Mouse (Mus musculus) splenic B cell, adult 2 months (primary cell): ENCODE measurements around the gene Taf1d.

Experiments
- DNase-seq: peaks from one replicate; pipeline ENCODE4 v3.0.0-alpha.2; 2011; ENCODE audit warnings: low read depth, low spot score
- H3K27me3 ChIP-seq: 2 replicates; pipeline ENCODE4 v1.6.1; 2012; ENCODE audit warnings: mild to moderate bottlenecking, low read length, moderate library complexity, mixed read lengths; ENCODE audit not compliant: control insufficient read depth, poor library complexity, insufficient read depth, severe bottlenecking
- H3K36me3 ChIP-seq: 2 replicates; pipeline ENCODE4 v1.6.1; 2012; ENCODE audit warnings: mild to moderate bottlenecking, low read length, moderate library complexity, mixed read lengths; ENCODE audit not compliant: control insufficient read depth, poor library complexity, insufficient read depth, severe bottlenecking

Gene Taf1d

DNA sequence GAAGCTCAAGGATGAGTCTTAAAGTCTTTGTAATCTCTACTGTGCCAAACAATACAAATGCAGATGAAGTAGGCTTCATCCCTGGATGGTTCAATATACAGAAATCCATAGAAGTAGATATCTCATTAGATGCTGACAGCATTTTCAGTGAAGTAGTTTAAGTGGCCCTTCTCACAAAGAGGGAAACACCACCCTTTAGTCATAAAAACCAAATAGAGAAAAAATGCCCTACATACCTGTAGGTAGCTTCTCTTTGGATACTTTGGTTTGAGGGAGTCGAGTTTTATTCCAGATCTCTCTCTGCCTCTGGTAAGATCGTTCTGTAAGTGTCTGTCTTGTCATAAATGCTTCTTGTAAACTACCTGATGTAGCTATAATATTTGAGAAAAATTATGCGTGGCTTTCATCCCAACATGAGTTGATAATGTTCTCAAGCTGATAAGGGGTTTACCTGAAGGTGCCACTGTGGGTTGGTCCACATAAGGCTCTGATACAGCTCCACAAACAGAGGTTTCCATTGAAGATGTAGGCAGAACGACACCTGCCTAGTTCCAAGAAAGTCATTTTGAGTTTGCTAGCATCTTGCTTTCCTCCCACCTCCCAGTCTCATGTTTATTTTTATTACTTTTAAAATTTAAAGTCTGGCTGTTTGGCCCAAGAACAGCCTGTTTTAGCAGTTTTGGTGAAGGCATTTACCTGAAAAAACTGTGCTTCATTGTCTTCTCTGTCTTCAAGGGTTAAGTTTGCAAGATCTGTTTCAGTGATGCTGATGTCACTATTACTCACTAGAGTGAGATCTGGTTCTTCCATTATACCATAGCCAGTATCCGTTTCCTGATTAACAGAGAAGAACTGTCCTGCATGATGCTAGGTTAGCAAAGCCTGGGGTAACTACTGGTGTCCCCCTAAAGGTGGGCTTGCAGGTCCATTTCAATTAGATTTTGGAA lies 11.5 kb downstream of the Taf1d start:
- Histone ChIP-seq H3K27me3 (no peaks in the 10 kb centered on the region), H3K36me3 (peaks cover 11% of the 10 kb centered on the region)
- no peak for DNase-seq

DNA sequence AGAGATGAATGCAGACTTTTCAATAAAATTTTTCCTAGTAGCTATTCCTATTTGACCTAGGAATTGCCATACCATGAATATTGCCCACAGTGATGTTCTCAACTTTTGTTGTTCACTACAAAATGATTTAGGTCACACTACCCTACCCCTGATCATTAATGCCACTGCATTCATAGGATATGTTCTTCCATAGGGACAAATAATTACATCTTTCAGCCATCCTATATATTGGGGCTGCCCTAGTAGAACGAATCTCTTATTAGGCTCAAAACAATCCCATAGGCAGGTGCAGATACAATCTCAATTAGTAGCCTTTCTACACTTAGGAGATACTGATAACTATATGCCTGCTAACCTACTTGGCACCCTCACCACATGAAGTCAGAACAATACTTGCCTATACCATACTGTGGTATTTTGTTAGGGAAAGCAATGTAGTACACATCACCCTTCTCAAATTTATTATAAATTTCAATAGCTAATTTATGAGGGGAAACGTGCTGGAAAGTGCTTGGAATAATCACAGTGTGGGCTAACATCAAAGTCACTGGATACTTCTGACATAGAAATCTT lies 12.2 kb downstream of the Taf1d start:
- no peak for DNase-seq
- H3K36me3 ChIP-seq, result peaks cover 11% of the 10 kb centered on the region
- H3K27me3 ChIP-seq, result no peaks in the 10 kb centered on the region

DNA sequence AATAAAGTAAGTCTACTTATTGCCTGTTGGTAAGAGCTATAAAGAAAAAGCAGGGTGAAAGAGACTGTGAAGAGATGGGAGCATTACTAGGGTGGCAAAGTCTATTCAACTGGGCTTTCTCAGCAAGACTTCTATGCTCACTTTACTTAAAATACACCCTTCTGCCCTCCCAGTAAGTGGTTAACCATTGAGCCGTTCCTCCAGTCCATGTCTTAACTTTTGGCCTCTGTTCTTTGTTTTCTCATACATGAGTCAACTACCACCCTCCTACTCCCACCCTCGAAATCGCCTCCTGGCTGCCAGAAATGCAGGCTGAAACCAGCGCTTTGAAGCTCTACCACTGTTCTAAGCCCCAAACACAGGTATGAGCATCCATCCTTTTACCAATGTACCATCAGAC lies 31.8 kb downstream of the Taf1d start:
- DNase-seq, result no peak
- Histone ChIP-seq H3K27me3 (no peaks in the 10 kb centered on the region), H3K36me3 (peaks cover 13% of the 10 kb centered on the region)

DNA sequence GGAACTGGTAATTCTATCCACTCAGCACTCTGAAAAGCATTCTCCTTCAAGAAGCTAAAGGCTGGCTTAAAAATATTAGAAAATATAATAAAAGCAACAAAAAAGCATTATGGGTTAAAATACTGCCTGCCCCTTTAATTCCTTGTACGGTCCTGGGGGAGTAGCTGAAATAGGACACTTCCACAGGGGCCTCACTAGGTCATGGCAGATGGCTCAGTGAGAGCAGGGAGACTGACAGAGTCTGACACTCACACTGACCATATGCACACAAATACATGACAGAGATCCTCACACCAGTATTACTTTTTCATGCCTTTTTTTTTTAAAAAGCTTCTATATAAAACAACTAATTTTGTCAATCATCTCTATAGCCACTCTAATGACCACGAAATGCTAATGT lies 43.9 kb downstream of the Taf1d start:
- no peaks in the 10 kb centered on the region for H3K27me3 ChIP-seq
- DNase-seq, result no peak
- peaks cover 6% of the 10 kb centered on the region; the same call in 1 of the 2 replicates for H3K36me3 ChIP-seq

DNA sequence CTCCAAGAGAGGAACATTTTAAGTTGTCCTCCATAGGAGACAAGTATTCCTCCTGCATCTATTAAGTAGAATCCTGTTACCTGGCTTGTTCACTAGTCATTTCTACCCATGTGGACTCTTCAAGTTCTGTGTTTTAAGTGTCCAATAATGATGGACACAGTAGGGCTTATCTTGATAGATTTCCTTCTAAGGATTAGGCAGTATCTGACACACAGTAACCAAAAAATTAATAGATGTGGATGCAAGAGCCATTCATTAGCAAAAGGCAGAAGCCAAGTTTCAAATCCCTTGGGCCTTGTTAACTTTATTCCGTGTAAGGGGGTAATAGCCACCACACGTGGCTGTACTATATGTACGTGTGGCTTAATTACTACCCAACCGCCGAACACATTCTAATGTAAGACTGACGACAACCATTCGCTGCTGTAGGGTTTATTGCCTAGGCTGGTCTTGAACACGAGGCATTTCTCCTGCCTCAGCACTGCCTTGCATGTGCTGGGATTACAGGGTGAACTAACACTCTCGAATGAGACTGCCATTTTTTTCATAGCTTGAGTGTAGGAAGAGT lies 51.0 kb downstream of the Taf1d start:
- no peak for DNase-seq
- no peaks in the 10 kb centered on the region for H3K36me3 ChIP-seq
- H3K27me3 ChIP-seq, result no peaks in the 10 kb centered on the region

DNA sequence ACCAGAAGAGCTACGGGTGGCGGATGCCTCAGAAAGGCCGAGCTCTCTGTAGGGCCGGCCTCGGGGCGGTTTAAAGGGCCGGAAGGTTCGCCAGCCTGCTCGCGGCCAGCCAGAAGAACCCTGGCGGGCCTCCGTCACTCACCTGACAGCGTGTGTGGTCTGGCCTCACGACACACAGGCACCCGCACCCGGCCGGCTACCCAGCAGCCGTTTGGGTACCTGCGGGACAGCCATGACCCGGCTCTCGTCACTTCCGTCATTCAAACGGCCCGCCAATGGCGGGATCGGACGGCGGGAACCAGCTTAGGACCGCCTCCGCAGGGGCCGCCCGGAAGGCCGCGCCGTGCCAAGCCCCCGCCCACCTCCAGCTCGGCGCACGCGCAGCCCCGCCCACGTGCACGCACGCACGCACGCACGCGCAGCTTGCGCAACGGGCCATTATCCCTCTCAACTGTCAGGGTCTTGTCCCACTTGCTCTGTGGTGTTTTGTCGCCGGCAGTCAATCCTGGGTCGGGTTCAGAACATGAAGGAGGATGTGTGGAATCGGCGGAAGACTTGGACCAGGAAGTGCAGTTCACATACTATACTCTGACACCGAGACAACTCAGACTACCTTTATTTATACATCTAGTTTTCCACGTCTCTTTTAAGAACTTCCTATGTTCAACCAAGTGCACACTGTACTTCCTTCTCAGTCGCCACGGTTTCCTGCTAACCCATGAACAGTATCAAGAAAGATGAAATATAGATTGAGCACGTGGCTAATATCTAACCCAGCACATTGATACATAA lies 51.7 kb downstream of the Taf1d start, which contains the start of gene Cep295:
Gene Cep295 (minus strand): TSS at position 305 of the 792 bp plus-strand sequence.
- no peaks in the 10 kb centered on the region for H3K36me3 ChIP-seq
- DNase-seq, result peak; percentile 97
- no peaks in the 10 kb centered on the region for H3K27me3 ChIP-seq

DNA sequence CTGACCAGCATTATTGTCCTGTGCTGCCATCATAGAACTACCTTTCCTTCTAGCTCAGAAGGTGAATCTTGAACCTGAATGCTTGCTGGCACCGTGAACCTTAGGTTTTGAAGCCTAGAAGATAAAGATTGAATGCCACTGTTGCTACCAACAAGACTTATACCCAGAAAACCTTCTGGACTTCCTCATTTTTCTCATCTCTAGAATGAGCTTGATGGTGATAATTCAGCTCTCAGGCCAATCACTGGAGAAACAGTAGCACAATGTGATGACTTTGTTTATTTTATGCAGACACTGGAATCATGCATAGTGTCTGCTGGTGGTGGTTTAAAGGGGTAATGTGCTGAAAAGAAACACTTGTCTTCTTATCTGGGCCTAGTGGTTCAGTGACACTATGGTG lies 58.8 kb downstream of the Taf1d start:
- no peaks in the 10 kb centered on the region for H3K27me3 ChIP-seq
- no peaks in the 10 kb centered on the region for H3K36me3 ChIP-seq
- no peak for DNase-seq

DNA sequence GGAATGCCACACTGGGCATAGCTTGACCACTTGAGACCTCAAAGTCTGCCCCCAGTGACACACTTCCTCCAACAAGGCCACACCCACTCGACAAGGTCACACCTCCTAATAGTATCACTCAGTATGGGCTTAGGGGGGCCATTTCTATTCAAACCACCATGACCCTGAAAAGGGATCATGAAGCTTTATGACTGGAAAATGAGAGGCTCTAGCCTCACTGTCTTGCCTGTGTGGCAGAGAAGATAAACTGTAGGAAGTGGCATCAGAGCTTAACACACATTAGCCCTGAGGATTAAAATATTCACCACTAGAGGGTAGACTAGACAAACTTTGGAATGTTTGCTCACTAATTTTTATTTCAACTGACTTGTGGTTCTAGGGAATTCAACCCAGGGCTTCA lies 59.8 kb downstream of the Taf1d start:
- DNase-seq, result peak; percentile 3
- H3K36me3 ChIP-seq, result no peaks in the 10 kb centered on the region

DNA sequence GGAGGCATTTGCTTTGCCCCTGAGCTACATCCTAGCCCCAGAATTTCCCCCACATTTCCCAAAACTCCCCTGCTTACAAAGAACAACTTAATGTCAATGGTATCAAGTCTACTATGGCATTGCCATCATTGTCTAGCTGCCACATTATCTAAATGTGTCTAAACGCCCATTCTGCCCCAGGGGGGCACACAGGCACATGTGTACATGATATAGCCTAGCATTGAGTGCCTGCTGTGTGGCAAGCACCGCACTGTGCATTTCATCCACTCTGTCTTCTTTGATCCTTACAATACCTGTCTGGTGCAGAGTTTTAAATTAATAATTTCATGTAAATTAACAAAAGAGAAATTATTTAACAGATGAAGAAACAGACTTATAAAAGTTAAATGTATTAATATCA lies 60.2 kb downstream of the Taf1d start:
- no peaks in the 10 kb centered on the region for H3K27me3 ChIP-seq
- no peaks in the 10 kb centered on the region for H3K36me3 ChIP-seq
- DNase-seq, result no peak

More for the DNA sequence above, 59.8 kb downstream of the Taf1d start:
- no peaks in the 10 kb centered on the region for H3K27me3 ChIP-seq
